Mouse (Mus musculus): Measurements from ENCODE around the gene Wfikkn2. TPM values are rescaled to one million over a fixed set of nuclear protein-coding genes. Genes with fewer than 3 reads are reported as not detected.

Gene Wfikkn2
- total RNA-seq (2023): 1 to 10 TPM; 1.0 to 1.8 TPM

DNA sequence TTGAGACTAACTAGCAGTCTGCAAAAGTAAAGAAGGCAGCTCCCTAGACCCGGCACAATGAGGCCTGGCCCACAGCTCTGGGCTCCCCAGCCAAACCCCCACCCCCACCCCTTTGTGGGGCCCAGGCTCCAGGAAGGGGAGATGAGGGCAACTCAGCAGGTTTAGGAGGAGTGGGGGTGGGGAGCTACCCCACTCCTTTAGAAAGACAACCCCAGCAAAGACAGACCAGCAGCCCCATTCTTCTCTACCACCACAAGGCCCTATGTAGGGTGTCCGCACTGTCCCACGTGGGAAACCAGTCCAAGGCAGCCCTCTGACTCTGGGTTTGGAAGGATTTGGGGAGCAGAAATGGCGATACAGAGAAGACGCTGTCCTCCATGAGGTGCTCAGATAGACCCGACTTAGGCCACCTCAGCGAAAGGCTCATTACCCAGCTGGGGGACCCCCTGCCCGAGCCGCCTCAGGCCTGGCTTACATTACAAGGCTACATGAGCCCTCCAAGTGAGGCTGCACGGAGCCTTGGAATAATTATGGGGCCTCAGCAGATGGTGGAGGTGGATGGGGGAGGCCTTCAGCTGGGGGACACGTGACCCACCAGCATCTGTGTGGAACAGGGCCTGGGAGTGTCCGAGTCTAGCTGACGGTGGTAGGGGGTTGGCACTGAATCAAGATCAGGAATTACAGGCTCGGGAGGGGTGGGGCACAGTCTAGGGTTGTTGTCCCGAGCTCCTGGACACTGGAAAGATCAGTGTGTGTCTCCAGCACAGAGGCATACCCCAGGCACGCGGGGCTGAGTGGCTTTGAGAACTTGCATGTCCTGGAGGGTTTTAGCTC is at the start of gene Wfikkn2:
Gene Wfikkn2 (minus strand): TSS at position 51 of the 834 bp plus-strand sequence.

DNA sequence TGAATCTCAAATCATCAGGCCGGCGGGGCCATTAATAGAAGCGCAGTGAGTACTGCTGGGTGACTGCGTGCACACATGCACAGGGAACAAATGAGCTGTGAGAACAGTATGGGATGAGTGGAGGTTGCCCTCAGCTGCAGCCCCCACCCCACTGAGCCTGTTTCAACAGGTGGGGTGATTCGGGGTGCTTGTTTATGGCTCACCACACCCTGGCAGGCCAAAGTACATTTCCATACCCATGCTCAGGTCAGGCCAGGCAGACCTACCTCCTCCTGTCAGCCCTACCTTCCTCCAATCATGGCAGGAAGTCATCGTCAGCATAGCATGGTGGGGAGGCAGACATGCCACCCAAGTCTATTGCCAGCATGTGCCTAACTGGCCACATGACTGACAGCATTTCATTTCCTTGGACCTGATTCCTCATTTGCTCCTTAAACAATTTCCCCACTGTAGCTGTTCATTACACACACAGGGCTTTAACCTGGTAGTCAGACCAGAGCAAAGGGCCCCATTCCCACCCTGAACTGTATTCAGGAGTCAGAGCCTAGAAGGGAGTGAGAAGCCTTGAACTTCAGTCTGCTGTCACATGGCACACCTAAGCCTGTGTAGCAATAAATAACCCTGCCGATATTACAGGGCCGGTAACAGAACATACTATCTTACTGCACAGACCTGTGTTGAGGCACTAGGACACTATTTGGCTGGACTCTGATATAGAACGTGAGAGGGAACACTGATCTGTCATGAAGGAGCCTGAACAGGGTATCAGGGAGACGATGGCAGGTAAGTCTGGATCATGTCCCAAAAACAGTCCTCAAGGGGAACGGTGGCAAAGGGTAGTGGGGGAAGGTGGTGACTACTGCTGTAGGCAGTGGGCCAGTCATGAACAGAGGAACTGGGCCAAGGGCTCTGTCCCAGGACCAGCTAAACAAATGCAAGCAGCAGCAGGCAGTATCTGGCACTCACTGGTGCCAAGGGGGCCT is 35.7 kb upstream of the Wfikkn2 start, which contains the start of gene Gm21885:
Gene Gm21885 (plus strand): TSS at position 675 of the 983 bp plus-strand sequence.

GRCm38 (mm10) chr11:94211124-94211603 is 34.6 kb downstream of the Wfikkn2 start, which contains the start of gene Tob1:
Gene Tob1 (plus strand): TSS chr11:94211454.

Other genes with a start within 250 kb of the Wfikkn2 start
- gene Spag9, start 249.9 kb downstream of the Wfikkn2 start, total RNA-seq (2023): 10 to 100 TPM; 80.5 to 89.5 TPM
- 10 to 100 TPM; 66.7 to 70.6 TPM for gene Tob1, start 34.6 kb downstream of the Wfikkn2 start, total RNA-seq (2023)
- gene Gm21885, start 35.9 kb upstream of the Wfikkn2 start, total RNA-seq (2023): not detected
- gene Luc7l3, start 76.0 kb upstream of the Wfikkn2 start, total RNA-seq (2023): 100 to 1,000 TPM; 106 to 115 TPM
- gene Ankrd40, start 82.0 kb upstream of the Wfikkn2 start, total RNA-seq (2023): 10 to 100 TPM; 38.0 to 49.6 TPM
- 1 to 10 TPM; 5.0 to 5.1 TPM for gene Abcc3, start 147.0 kb upstream of the Wfikkn2 start, total RNA-seq (2023)
- not detected for gene Cacna1g, start 228.2 kb upstream of the Wfikkn2 start, total RNA-seq (2023)
- gene Spata20, start 240.2 kb upstream of the Wfikkn2 start, total RNA-seq (2023): not detected

Data from T-cell, adult 66 days (primary cell).